Mouse (Mus musculus) T-cell, adult 2 months (primary cell): ENCODE measurements around the gene Bicd2.

Source experiments
- DNase-seq: peaks from one replicate; pipeline ENCODE4 v3.0.0; 2022; ENCODE audit warnings: low spot score

The Bicd2 gene

GRCm38 (mm10) chr13:49402628-49403027 lies 61.2 kb downstream of the Bicd2 start:
- no peak for DNase-seq

- no peak for DNase-seq
Measured at GRCm38 (mm10) chr13:49407795-49408194, 66.4 kb downstream of the Bicd2 start.

GRCm38 (mm10) chr13:49420754-49421605 lies 79.6 kb downstream of the Bicd2 start, which contains the start of gene Ippk:
TSS of gene Ippk (plus strand) at chr13:49421249.
- peak; percentile 97 for DNase-seq

GRCm38 (mm10) chr13:49421606-49421917 lies 80.2 kb downstream of the Bicd2 start:
- DNase-seq = no peak

- no peak for DNase-seq
Measured at GRCm38 (mm10) chr13:49421959-49422358, 80.6 kb downstream of the Bicd2 start.

GRCm38 (mm10) chr13:49426736-49427135 lies 85.4 kb downstream of the Bicd2 start:
- DNase-seq = no peak

GRCm38 (mm10) chr13:49428042-49428675 lies 86.8 kb downstream of the Bicd2 start:
- peak; percentile 21 for DNase-seq

GRCm38 (mm10) chr13:49430529-49430928 lies 89.1 kb downstream of the Bicd2 start:
- DNase-seq = no peak

- DNase-seq = no peak
Measured at GRCm38 (mm10) chr13:49433268-49434029, 92.1 kb downstream of the Bicd2 start.

- DNase-seq = peak; percentile 26
Measured at GRCm38 (mm10) chr13:49435745-49436144, 94.4 kb downstream of the Bicd2 start.

- DNase-seq = no peak
Measured at GRCm38 (mm10) chr13:49436170-49436569, 94.8 kb downstream of the Bicd2 start.
